Mouse (Mus musculus) frontal cortex, adult 2 months (tissue): ENCODE results near the gene Igfals. TPM values are rescaled to one million over a fixed set of nuclear protein-coding genes. Genes with fewer than 3 reads are reported as not detected.
A peak's percentile ranks its signal among the peaks of the same experiment; 100 is the strongest.

Experiments
- DNase-seq, 2 experiments: peaks; one replicate each; pipeline ENCODE4 v3.0.0; 2022; ENCODE audit warnings: low spot score in 1 of 2; ENCODE audit errors: extremely low spot score in 1 of 2
- polyA plus RNA-seq: library from polyadenylated mRNA; depleted of rRNA; stranded (reverse); fragments of >200 nt; gene quantifications from 2 replicates; pipeline ENCODE4 v1.2.3, GENCODE M21; 2012; rRNA removed

The Igfals gene
- 0.06 and 0.16 TPM in 2 replicates for polyA plus RNA-seq

DNA sequence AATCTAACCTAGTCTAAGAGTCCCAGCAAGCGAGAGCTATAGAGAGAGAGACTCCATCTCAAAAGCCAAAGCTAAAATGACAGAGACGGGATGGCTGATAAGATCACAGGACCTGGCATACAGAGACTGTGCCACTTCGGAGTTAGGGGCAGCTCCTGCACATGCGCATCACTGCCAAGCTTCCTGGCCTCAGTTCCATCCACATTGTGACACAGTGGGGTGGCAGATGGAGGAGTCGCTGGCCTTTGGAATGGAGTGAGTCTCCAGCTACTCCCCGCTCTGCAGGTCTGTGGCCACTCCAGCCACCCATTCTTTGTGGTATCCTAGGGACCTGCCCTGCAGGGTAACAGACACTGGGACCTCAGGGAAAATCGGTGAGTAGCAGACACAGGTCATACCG is at the start of gene Igfals:
Gene Igfals, plus strand, starts transcription at position 222 of the 400 bp plus-strand sequence.
- DNase-seq, result no peak

DNA sequence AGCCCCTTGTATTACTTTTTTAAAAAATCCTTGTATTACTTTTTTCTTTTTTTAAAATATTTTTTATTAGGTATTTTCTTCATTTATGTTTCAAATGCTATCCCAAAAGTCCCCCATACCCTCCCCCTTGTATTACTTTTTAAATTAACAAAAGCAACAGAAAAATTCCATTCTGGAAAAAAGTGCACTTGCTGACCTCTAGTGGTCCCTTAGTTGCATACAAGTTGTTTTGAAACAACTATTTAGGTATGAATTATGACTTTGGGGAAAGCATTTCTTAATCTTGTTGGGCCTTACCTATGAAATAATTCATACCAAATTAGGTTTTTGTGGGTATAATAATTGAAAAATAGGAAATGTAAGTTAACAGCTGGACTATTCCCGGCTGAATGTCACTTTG is 48.3 kb upstream of the Igfals start:
- peak in 1 of 2 experiments; percentile 20 for DNase-seq

DNA sequence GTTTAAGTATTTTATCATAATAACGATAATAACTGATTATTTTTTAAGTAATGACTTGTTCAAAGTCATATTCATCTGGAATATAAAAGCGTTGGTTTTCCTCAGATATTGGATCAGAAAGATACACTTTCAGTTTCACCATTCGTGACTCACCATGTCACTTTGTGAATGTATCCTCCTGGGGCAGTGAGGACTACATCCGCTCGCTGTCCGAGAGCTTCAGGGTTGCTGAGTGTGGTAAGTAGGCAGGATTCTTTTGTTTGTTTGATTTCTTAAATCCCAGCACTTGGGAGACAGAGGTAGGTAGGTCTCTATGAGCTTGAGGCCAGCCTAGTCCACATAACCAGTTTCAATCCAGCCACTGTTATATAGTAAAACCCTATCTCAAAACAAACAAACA is 47.6 kb upstream of the Igfals start:
- no peak for DNase-seq

DNA sequence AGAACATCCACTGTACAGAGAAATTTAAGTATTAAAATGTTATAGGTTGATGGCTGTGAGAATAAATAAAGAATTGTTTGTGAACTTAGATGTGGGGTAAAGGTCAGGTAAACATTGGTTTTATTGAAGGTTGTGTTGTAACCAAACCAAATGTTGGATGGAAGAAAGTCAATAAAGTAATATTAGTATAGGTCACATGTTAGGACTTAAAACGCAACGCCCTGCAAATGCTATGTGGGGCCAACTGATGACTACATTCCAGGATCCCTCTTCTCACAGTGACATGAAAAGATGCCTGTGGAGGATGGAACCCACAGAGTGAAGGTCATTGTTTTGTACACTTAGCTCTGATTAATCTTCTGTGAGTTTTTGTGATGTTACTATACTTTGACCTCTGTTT is 46.3 kb upstream of the Igfals start:
- DNase-seq, result no peak

DNA sequence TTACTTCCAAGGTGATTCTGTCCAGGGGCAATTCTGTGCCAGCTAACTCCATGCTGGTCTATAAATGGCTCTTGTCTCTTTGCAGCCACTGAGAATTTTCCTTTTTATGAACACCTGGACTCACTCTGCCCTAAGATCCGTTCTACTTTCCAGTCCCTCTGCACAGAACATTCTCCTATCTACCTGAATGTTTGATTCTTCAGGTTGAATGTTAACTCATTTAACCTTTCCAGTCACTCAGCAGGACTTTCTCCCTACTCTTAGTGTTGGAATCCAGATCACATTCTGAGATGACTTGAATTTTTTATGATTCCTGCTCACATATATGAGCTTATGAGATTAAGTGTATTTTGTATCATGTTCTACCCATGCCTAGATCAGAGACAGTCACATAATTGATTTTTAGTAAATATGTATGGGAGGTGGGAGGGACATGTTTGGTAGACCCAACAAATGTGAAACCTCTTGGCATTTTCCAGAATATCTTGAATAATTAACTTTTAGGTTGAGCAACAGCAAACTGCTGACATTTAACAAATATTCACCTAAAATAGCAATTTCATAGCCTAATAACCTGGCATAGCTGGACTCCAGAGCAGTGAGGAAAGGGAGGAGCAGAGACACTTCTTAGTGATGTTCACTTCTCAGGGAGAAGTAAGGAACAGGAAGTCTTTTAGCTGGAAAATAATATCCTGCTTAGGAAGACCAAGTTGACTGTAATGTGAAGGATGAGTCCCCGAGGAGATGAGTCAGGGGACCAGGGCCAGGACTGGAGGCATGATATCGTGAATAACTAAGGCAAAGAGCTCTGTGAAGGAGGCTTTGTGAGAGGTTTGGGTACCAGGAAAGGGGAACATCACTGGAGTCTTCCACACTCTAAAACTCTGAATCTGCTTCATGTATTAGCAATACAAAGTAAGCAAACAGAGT is 44.2 kb upstream of the Igfals start:
- DNase-seq, result no peak

DNA sequence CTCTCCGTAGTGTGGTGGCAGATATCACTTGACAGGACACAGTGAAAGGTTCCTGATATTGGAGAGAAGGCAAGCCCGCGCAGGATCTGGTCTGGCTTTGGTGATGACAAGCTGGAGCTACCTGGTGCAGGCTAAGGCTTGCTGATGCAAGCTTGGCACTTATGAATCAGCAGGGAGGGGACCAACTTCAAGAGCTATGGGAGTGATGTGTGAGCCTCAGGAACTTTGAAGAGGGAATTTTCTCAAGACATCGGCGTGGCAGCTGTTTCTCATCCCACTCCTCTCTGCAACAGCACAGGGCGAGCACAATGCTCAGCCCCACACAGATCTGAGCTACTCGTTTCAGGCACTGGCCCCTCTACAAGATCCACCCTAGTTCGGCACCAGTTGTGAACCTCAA is 26.0 kb upstream of the Igfals start, which contains the start of gene Hagh:
Gene Hagh, plus strand, starts transcription at position 302 of the 400 bp plus-strand sequence.
- peak in 1 of 2 experiments; percentile 23 for DNase-seq

- peak in 1 of 2 experiments; percentile 10 for DNase-seq
These were observed 25.5 kb upstream of the Igfals start for GRCm38 (mm10) chr17:24840341-24840740.

- no peak for DNase-seq
These were observed 24.7 kb upstream of the Igfals start for GRCm38 (mm10) chr17:24841133-24841532.

DNA sequence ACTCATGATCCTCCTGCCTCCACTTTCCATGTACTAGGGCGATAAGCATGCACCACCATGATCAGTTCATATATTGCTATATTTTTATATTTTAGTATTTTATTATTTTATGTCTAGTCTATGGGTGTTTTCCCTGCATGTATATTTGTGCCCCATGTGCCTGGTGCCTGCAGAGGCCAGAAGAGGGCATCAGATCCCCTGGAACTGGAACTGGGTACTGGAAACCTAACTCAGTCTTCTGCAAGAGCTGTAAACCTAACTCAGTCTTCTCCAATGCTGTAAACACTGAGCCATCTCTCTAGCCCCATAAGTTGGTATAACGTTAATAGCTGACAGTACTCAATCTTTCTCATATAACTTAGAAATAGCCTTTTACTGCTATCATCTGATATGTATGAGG is 23.2 kb upstream of the Igfals start:
- no peak for DNase-seq

GRCm38 (mm10) chr17:24844525-24844924 is 21.3 kb upstream of the Igfals start:
- no peak for DNase-seq

DNA sequence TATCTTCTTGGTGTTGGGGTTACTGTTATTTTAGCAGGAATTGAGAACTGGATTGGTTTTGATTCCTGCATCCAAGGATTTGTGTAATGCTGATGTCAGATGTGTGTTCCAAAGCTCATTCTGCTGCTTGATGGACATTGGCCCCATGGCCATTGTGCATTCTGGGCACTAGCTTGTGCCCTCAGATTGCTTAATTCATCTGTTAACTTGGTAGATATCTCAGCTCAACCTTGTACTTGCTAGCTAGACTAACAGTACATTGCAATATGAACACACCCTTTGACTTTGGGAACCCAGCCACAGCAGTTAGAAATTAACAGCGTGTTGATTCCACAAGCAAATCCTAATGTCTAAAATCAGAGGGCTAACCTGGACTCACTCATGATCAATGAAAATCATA is 18.4 kb upstream of the Igfals start:
- DNase-seq, result no peak

GRCm38 (mm10) chr17:24848600-24849031 is 17.2 kb upstream of the Igfals start:
- no peak for DNase-seq

- no peak for DNase-seq
These were observed 16.1 kb upstream of the Igfals start for GRCm38 (mm10) chr17:24849733-24850064.

- DNase-seq, result peak; percentile 97
These were observed 15.6 kb upstream of the Igfals start, which contains the start of gene Fahd1 for GRCm38 (mm10) chr17:24850065-24850772. Gene Fahd1 (minus strand): TSS chr17:24850364.

- DNase-seq, result no peak
These were observed 15.0 kb upstream of the Igfals start for GRCm38 (mm10) chr17:24850773-24851127.

DNA sequence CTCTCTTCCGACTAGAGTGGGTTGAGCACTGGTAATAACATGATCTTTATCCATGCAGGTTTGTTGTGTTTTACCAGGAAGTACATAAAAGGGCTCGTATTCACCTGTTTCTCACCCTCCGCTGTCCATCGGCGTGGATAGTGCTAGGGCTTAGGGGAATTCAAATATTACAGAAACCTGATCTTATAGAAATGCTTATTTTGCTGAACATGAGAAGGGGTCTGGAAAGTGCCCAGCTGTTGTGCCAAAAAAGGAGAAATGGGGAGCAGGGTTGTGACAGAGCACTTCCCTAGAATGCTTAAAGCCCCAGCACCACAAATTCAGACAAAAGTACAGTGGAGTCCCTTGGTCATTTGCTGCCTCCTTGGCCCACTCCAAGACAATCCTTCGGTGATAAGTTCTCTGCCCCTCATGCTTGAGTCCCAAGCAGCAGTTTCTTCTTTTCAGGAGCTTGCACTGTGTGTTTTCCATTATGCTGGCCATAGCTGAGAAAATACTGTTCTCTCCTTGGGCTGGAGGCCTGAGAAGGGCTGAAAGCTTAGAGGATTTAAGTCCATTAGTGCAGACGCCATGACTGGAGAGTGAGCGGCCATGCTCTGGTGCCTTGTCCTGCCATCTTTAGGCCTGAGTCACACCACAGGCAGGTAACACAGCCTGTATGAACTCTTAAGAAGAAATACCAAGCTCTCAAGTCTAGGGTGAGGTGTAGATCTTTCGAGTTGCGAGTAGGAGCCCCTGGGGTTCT is 14.2 kb upstream of the Igfals start:
- DNase-seq, result no peak

DNA sequence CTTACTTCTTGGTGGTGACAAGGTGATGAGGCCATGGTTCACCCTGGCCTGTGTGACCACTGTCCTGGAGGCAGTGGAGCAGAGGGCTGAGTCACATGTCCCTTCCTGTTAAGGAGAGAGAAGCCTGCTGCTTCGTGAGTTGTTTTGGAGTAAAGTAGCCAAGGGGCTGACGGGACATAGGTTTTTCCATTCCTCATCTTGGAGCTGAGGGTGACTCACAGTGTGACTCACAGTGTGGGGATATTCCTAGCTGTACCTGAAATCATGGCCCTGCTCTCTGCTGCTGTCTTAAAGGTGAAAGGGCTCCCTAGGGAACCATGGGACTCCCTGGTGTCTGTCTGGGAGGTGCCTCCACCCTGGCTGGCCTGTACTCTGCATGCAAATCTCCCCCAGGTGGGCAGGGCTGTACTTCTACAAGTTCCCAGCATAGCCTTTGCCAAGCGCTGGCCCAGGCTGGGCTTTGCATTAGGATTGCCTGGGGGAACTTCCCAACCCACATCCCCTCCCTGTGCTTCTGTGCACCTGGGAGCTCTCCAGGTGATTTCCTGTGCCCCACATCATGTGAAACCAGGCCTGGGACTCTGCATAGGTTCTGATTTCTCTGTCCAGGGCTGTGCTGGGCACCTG is 9.8 kb upstream of the Igfals start:
- DNase-seq, result no peak

GRCm38 (mm10) chr17:24856589-24856988 is 9.2 kb upstream of the Igfals start:
- DNase-seq, result no peak

DNA sequence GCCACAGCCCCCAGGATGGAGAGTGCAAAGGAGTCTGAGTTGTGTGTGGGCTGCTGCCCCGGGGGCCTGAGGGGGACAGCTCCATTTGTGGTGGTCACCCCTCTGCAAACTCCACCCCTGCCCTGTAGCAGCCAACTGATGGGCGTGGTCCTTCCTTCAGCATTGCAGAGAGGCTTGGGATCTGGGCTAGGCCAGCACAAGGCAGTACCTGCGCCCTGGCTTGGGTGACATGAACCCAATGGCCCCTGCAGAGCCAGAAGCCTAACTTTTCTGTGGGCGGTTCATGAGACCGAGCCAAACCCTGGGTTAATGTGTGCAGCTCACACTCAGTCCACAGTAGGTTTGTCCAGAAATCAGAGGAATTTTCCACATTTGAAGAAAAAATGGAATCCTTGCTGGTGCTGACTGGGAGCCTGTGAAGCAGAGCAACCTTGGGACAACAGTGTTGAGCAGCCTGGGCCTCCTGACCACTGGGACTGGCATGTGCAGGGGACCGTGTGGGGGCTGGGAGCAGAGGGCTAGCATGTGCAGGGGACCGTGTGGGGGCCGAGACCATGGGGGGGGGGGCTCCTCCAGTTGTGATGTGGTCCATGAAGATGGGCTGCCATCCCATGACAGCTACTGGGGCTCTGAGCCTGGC is 7.8 kb upstream of the Igfals start:
- no peak for DNase-seq

- DNase-seq, result no peak
These were observed 6.8 kb upstream of the Igfals start for GRCm38 (mm10) chr17:24858967-24859366.
